Mouse (Mus musculus) hindbrain, embryonic 11.5 days (tissue): ENCODE data around the gene Gm8369. TPM values are rescaled to one million over a fixed set of nuclear protein-coding genes. Genes with fewer than 3 reads are reported as not detected.
"Not testable (repeated sequence)": the region's sequence is repeated elsewhere in the genome, so short reads cannot be mapped to it uniquely, and the experiment has no call there.

Experiments used
- ATAC-seq: fragments of 200-750 bp; cut with Nextera tagmentation; 2 replicates; pipeline ENCODE4 v1.8.0; 2017; ENCODE audit warnings: mild to moderate bottlenecking, moderate TSS enrichment, moderate library complexity; ENCODE audit not compliant: low FRiP score
- DNase-seq: peaks from one replicate; pipeline ENCODE4 v3.0.0-alpha.2; 2015; ENCODE audit warnings: low spot score
- H3K27ac ChIP-seq: fragments of 300-500 bp; sonication (generic); 2 replicates; pipeline ENCODE4 v1.5.1; 2014; ENCODE audit warnings: mild to moderate bottlenecking, low read depth, low read length
- H3K27me3 ChIP-seq: fragments of 300-500 bp; sonication (generic); 2 replicates; pipeline ENCODE4 v1.6.1; 2014; ENCODE audit warnings: mild to moderate bottlenecking, low read length, moderate library complexity, mixed read lengths; ENCODE audit not compliant: control insufficient read depth, insufficient read depth
- H3K36me3 ChIP-seq: fragments of 300-500 bp; sonication (generic); 2 replicates; pipeline ENCODE4 v1.6.1; 2014; ENCODE audit warnings: mild to moderate bottlenecking, low read length, moderate library complexity, mixed read lengths; ENCODE audit not compliant: control insufficient read depth, insufficient read depth
- H3K4me1 ChIP-seq: fragments of 300-500 bp; sonication (generic); replicated peaks from 2 replicates; pipeline ENCODE4 v1.6.1; 2014; ENCODE audit warnings: low read length, mixed read lengths; ENCODE audit not compliant: control insufficient read depth, insufficient read depth
- H3K4me2 ChIP-seq: fragments of 300-500 bp; sonication (generic); replicated peaks from 2 replicates; pipeline ENCODE4 v1.6.1; 2014; ENCODE audit warnings: mild to moderate bottlenecking, low read depth, low read length
- H3K4me3 ChIP-seq: fragments of 300-500 bp; sonication (generic); 2 replicates; pipeline ENCODE4 v1.5.1; 2014; ENCODE audit warnings: low read depth, low read length
- H3K9ac ChIP-seq: fragments of 300-500 bp; sonication (generic); 2 replicates; pipeline ENCODE4 v1.6.1; 2014; ENCODE audit warnings: low read depth, low read length
- H3K9me3 ChIP-seq: fragments of 300-500 bp; sonication (generic); 2 replicates; pipeline ENCODE4 v1.6.1; 2016; ENCODE audit warnings: low read length; ENCODE audit not compliant: control insufficient read depth
- WGBS: fragments of 180-500 bp; shearing (Covaris S2); extraction: QIAGEN DNeasy Blood & Tissue Kit; methylation state at CpG from one replicate; pipeline ENCODE4 v1.1.7; 2014; 5-methylcytosine and 5-hydroxymethylcytosine counted together
- polyA plus RNA-seq: library from polyadenylated mRNA; unstranded; fragments of >200 nt; fragmentation: Nextera tagmentation; extraction: Ambion mirVana; gene quantifications from 2 replicates; pipeline ENCODE4 v1.2.1, GENCODE M21; 2014

Gene Gm8369
- polyA plus RNA-seq, 1 experiment from 2014 or later = not detected

DNA sequence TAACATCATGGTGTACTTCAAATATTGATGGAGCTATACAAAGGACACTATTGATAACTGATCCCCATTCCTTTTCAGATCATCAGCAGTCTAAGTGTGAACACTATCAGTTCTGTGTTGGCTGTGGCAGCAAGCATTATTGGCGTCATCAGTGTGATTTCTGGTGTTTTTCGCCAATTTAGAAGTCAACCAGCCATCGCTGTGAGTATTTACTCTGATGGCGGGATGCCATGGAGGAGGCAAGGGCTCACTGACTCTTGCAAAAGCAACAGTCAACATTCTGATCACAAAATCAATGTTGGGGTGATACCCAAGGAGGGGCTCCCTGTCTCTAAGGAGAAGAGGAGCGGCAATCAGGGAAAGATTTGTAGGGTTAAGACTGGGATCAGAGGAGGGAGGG lies 69.0 kb downstream of the Gm8369 start:
- Histone ChIP-seq H3K4me1 (no peaks in the 10 kb centered on the region), H3K36me3 (no peaks in the 10 kb centered on the region), H3K4me2 (no peak overlapping the region), H3K4me3 (no peak overlapping the region), H3K27me3 (no peaks in the 10 kb centered on the region), H3K27ac (no peak overlapping the region), H3K9me3 (no peaks in the 10 kb centered on the region), H3K9ac (no peak overlapping the region)
- ATAC-seq (no peak), DNase-seq (no peak)
- 90% methylated on average over 5 of the region's 5 CpGs for WGBS

DNA sequence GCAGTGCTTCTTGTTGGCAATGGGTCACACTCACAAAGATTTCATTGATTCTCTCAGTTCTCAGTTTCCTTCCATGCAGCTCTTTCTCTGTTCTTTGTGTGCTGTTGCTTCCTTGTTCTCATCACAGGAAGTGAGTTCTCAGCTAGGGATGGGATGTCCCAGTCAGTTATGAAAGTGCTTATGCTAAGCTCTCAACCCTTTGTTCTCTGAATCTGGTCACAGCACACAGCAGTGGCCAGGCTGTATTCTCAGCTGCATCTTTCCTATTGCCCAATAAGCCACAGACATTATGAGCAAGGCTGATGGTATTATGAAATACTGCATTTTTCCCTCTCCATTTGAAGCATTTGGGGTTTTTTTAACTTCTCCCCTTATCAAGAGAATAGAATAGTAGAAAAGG lies 73.8 kb downstream of the Gm8369 start:
- H3K27ac ChIP-seq, H3K27me3 ChIP-seq, DNase-seq, H3K9ac ChIP-seq, H3K36me3 ChIP-seq, H3K4me1 ChIP-seq, H3K9me3 ChIP-seq, H3K4me2 ChIP-seq, H3K4me3 ChIP-seq, ATAC-seq: not testable (repeated sequence)

Other genes starting within 250 kb of the Gm8369 start
- not detected in 2 replicates for gene Ms4a1, start 219.7 kb upstream of the Gm8369 start, polyA plus RNA-seq
- gene Ms4a5, start 202.1 kb upstream of the Gm8369 start, polyA plus RNA-seq = not detected in 2 replicates
- gene Ms4a14, start 171.5 kb upstream of the Gm8369 start, polyA plus RNA-seq = 0.03 and 0.12 TPM in 2 replicates
- 1.7 and 1.9 TPM in 2 replicates for gene Ms4a7, start 149.8 kb upstream of the Gm8369 start, polyA plus RNA-seq
- 0.98 and 2.8 TPM in 2 replicates for gene Ms4a4a, start 110.4 kb upstream of the Gm8369 start, polyA plus RNA-seq
- gene Ms4a4c, start 81.2 kb upstream of the Gm8369 start, polyA plus RNA-seq = not detected in 2 replicates
- gene Ms4a4b, start 42.4 kb upstream of the Gm8369 start, polyA plus RNA-seq = not detected in 2 replicates
- 2.3 and 3.1 TPM in 2 replicates for gene Ms4a6c, start 16.6 kb upstream of the Gm8369 start, polyA plus RNA-seq
- 4.2 and 5.0 TPM in 2 replicates for gene Ms4a6b, start 30.6 kb downstream of the Gm8369 start, polyA plus RNA-seq
- gene Ms4a4d, start 50.9 kb downstream of the Gm8369 start, polyA plus RNA-seq = 0.42 and 0.59 TPM in 2 replicates
- gene Ms4a6d, start 118.9 kb downstream of the Gm8369 start, polyA plus RNA-seq = 4.6 and 4.8 TPM in 2 replicates
- 0.15 TPM in 1 of 2 replicates, not detected in the other for gene Ms4a2, start 137.8 kb downstream of the Gm8369 start, polyA plus RNA-seq
- gene Ms4a3, start 154.9 kb downstream of the Gm8369 start, polyA plus RNA-seq = 0.36 TPM in 1 of 2 replicates, not detected in the other
- gene Oosp2, start 174.6 kb downstream of the Gm8369 start, polyA plus RNA-seq = not detected in 2 replicates
- gene Oosp1, start 205.2 kb downstream of the Gm8369 start, polyA plus RNA-seq = not detected in 2 replicates
- gene Oosp3, start 211.1 kb downstream of the Gm8369 start, polyA plus RNA-seq = not detected in 2 replicates